Mouse (Mus musculus) myocyte (in vitro differentiated cells): Measurements from ENCODE around the gene Lipe.

Experiments
- E2F4 ChIP-seq: IDR thresholded peaks from one replicate; pipeline ENCODE4 v1.6.1; 2011; ENCODE audit warnings: mild to moderate bottlenecking, control low read depth, moderate library complexity; ENCODE audit not compliant: insufficient read depth
- MYOG ChIP-seq, 3 experiments: IDR thresholded peaks; one replicate each; pipeline ENCODE4 v1.6.1; 2011; ENCODE audit warnings: control low read depth in 2 of 3, low read depth in 2 of 3, mild to moderate bottlenecking in 2 of 3; ENCODE audit not compliant: insufficient read length in 2 of 3, control insufficient read depth in 1 of 3, insufficient read depth in 1 of 3
- POLR2A ChIP-seq: IDR thresholded peaks from one replicate; pipeline ENCODE4 v1.6.1; 2011; ENCODE audit warnings: low read depth, mild to moderate bottlenecking, control low read depth, moderate library complexity; ENCODE audit not compliant: insufficient read length
- POLR2AphosphoS2 ChIP-seq: IDR thresholded peaks from one replicate; pipeline ENCODE4 v1.6.1; 2011; ENCODE audit warnings: low read depth, control low read depth; ENCODE audit not compliant: insufficient read length
- TCF12 ChIP-seq: IDR thresholded peaks from one replicate; pipeline ENCODE4 v1.6.1; 2011; ENCODE audit warnings: mild to moderate bottlenecking, control low read depth; ENCODE audit not compliant: poor library complexity, insufficient read depth, severe bottlenecking
- USF1 ChIP-seq: IDR thresholded peaks from one replicate; pipeline ENCODE4 v1.6.1; 2011; ENCODE audit warnings: low read depth, mild to moderate bottlenecking, control low read depth, moderate library complexity

GRCm38 (mm10) chr7:25395558-25396521, 2.7 kb downstream of the Lipe start:
- TF ChIP-seq POLR2A (no peak), MYOG (IDR thresholded peaks at IDR 0.05; ENCODE audit: control insufficient read depth in 1 of 3, insufficient read depth in 1 of 3, insufficient read length in 2 of 3, low read depth in 2 of 3) (no peak), TCF12 (no peak), POLR2AphosphoS2 (no peak), USF1 (peak; percentile 81), E2F4 (no peak)
